Mouse (Mus musculus): ENCODE measurements around the gene Tcf7l1.

The Tcf7l1 gene

DNA sequence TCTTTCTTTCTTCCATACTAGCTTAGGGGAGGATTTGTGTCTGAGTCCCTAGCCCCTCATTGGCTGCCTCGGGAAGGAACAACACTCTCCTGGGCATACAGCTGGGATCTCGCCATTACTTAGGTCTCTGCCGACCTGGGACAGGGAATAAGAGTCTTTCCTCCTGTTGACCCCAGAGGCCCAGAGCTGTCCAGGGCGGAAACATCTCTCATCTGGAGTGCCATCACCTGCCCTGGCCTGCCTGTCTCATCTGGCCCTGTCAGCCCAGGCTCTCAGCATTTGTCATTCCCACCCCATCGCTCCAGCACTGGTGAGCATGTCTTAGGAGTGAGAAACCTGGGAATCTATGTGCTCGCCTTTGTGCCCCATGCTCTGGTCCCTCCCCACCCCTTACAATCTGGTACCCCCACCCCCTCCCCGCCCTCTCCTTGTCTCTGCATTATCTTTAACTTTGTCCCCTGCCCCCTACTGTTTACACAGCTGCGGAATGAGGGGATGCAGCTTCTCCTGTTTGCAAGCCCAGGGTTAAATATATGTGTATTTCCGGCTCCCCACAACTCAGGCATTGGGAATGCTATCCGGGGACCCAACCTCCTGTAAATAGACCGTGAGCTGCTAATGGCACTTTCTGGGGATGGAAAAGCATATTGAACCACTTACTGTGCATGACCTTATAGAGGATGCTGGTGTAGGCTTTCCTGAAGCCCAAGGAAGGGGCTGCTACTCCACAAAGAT, 92.3 kb downstream of the Tcf7l1 start:
- DNase-seq = no peak

DNA sequence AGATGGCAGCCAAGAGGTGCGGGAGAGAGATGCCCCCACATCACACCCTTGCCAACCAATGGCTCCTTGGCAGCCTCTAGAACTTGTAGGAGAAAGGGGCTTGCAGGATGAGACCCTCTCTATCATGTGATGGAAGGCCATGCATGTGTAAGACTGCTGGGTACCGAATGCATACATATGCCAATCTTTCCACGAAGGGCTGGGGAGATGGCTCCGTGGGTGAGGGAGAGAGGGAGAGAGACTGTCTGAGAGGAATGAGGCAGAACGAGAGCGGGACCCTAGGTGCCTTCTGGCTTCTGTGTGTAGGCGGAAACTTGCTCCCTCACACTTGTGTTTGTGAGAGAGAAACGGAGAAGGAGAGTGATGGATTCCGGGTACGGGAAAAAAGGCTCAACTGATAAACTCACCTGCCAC, 94.3 kb downstream of the Tcf7l1 start:
- DNase-seq = no peak

GRCm38 (mm10) chr6:72694047-72694790, 94.8 kb downstream of the Tcf7l1 start:
- no peak for DNase-seq

DNA sequence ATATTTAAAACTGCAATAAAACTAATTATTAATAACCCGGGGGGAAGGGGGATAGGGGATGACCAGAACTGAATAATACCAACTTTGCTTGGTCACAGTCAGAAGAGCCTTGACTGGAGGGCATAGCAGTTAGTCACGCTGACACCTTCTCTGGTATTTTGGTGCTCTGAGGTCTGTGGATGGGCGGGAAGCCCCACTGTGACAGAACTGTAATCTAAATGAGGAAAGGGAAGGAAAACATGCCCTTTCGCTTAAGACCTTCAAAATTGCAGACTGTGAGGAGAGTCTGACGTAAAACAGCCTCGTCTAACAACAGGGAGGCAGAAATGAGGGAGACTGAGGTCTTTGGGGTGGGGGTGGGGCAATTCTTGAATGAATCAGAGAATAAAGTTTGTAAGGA, 96.6 kb downstream of the Tcf7l1 start:
- no peak for DNase-seq

DNA sequence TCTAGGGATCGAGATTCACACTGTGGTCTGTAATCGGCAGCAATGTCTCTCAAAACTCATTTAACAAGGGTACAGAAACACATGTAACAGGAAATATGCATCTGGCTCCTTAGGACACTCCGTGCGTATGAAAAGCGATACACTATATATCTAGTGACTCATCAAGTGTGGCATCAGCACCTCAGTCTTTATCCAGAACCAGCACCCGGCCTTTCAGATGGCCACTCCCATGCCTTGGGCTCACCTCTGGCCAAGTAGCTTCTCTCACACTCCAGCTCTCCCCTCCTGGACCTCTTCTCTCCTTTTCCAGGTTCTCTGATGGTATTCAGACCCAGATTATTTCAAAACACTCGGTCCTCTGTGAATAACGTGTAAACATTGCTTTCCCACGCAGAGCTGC, 97.5 kb downstream of the Tcf7l1 start:
- no peak for DNase-seq

DNA sequence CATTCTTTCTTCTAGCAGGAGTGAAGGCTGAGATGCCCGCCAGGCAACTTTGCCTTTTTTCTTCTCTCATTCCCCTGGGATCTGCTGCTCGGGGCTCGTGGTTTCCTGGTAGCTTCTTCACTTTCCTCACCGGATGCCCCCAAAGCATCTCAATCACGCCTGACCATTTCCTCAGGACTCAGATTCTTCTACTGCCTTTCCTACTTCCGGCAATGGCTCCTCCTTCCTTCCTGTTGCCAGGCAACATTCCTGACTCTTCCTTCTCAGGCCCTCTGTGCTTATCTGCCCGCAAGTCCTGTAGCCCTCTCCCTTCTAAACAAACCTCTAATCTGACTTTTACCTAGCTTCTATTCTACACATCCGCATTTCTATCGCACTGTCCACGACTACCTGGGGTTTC, 98.5 kb downstream of the Tcf7l1 start:
- DNase-seq = no peak

DNA sequence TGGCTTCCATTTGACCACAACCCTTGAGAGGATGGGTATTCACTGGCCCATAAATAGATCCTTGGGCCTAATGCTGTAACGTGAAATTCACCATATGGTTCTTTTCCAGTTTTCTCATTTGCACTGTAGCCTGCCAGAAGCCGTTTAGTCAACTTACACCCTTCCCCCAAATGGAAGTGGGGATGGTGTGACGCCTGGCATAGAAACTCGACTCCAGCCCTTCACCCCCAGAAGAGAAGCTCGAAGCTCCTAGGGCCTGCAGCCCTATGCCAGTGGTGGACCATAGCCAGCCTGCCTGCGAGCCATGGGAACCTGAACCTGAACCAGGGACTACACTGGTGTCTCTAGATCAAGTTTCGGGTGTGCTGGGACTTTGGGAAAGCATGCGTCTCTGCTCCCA, 99.1 kb downstream of the Tcf7l1 start:
- no peak for DNase-seq

GRCm38 (mm10) chr6:72689046-72689445, 100.0 kb downstream of the Tcf7l1 start:
- DNase-seq = no peak

DNA sequence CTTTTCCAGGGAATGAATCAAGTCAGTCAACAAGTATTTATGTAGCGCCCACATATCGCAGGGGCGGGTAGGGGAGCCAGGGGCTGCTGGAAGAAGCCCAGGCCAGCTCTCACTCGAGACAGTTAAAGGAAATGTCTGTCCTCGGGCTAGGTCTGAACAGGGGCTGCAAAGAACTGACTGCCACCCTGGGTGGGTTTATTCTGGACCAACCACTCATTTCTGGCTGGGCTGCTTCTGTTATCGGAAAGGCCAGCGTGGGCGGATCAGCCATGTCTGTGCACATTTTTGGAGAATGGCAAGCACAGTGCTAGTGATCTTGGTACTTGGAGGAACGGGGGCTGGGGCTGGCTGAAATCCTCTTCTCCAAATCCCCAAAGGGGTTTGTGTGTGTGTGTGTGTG, 103.9 kb downstream of the Tcf7l1 start:
- DNase-seq = peak; percentile 24

GRCm38 (mm10) chr6:72684260-72684805, 104.7 kb downstream of the Tcf7l1 start:
- DNase-seq = no peak

DNA sequence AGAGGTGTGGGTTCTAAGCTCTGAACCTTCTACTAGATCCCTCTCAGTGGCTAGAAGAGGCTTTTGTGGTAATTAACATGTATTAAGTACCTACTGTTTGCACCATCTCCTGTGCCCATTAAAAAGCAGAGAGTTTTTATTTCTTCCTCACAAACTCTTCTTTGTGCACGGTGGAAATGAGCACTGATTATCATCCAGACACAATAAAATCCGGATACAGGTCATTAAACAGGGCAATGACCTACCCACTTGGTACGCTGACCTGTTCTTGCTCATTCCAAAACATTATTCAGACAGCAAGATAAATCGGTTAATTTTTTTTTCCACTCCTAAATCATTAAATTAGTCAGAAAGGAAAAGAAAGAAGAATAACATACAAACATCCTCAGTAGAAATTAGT, 106.8 kb downstream of the Tcf7l1 start:
- no peak for DNase-seq

- no peak for DNase-seq
These were observed 108.1 kb downstream of the Tcf7l1 start for GRCm38 (mm10) chr6:72680936-72681335.

- DNase-seq = no peak
These were observed 110.4 kb downstream of the Tcf7l1 start for GRCm38 (mm10) chr6:72678631-72679030.

GRCm38 (mm10) chr6:72677510-72678220, 111.4 kb downstream of the Tcf7l1 start:
- no peak for DNase-seq

GRCm38 (mm10) chr6:72677079-72677478, 112.0 kb downstream of the Tcf7l1 start:
- no peak for DNase-seq

GRCm38 (mm10) chr6:72676376-72676775, 112.7 kb downstream of the Tcf7l1 start:
- no peak for DNase-seq

- no peak for DNase-seq
These were observed 115.3 kb downstream of the Tcf7l1 start for GRCm38 (mm10) chr6:72673751-72674150.

DNA sequence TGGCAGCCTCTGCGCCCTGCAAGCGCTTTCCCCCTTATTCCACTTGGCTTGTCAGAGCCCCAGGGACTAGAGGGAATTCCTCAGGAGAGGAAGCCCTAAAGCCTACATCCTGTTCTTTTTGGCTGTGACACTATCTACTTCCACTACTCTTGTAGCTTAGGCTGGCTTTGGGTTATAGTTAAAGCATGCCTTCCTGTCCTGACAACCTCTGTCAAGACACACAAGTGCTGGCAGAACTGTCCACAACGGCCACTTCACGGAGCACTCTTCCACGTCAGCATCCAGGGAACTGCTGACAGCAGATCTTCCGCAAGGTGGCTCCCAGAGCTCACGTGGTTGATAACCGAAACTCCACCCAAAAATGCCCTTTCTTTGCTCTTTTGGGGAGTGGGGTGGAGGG, 117.9 kb downstream of the Tcf7l1 start:
- DNase-seq = no peak

GRCm38 (mm10) chr6:72667021-72667420, 122.0 kb downstream of the Tcf7l1 start:
- DNase-seq = no peak

- DNase-seq = no peak
These were observed 124.8 kb downstream of the Tcf7l1 start for GRCm38 (mm10) chr6:72664290-72664689.

DNA sequence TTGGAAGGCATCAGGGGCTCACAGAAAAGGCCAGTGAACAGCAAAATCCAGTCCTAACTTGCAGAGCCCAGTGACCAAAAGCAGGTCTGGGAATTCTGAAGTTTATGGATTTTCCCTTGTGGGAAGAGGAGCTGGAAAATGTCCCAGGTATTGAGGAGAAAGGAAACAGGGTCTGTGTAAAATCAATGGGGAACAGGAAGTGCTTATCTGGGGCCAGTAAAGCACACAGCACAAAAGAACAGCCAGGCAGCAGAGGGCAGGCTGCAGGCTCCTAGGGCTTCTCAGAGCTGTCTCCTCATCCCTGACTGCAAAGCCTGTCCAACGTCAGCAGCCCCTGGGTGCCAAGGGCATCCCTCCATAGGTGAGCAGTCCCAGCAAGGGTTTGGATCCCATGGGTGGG, 126.1 kb downstream of the Tcf7l1 start:
- DNase-seq = no peak

- DNase-seq = no peak
These were observed 128.7 kb downstream of the Tcf7l1 start for GRCm38 (mm10) chr6:72660391-72660720.

GRCm38 (mm10) chr6:72659717-72660390, 129.2 kb downstream of the Tcf7l1 start:
- peak; percentile 13 for DNase-seq

Data from right cerebral cortex, postnatal 25 days (tissue).